Mouse (Mus musculus): ENCODE results near the gene Gm7075.

- TF ChIP-seq POLR2A (IDR thresholded peaks at IDR 0.05; ENCODE audit: extremely low read depth, insufficient read depth, low read length) (no peak), CTCF (IDR thresholded peaks at IDR 0.05; ENCODE audit: low read depth, low read length) (no peak)
Measured at GRCm38 (mm10) chr10:63388948-63389347, 32.6 kb downstream of the Gm7075 start.

All from liver, adult 2 months (tissue).